Mouse (Mus musculus) neural tube, embryonic 12.5 days (tissue): ENCODE results near the gene Shank1. TPM values are rescaled to one million over a fixed set of nuclear protein-coding genes. Genes with fewer than 3 reads are reported as not detected.

Source experiments
- ATAC-seq: fragments of 200-750 bp; cut with Nextera tagmentation; 2 replicates; pipeline ENCODE4 v1.8.0; 2017; ENCODE audit warnings: low read depth, mild to moderate bottlenecking, moderate TSS enrichment, moderate library complexity; ENCODE audit not compliant: low FRiP score
- H3K27ac ChIP-seq: fragments of 300-500 bp; sonication (generic); 2 replicates; pipeline ENCODE4 v1.5.1; 2016
- H3K27me3 ChIP-seq: fragments of 300-500 bp; sonication (generic); replicated peaks from 2 replicates; pipeline ENCODE4 v1.6.1; 2016; ENCODE audit warnings: mild to moderate bottlenecking
- H3K36me3 ChIP-seq: fragments of 300-500 bp; sonication (generic); 2 replicates; pipeline ENCODE4 v1.6.1; 2016; ENCODE audit warnings: mild to moderate bottlenecking
- H3K4me1 ChIP-seq: fragments of 300-500 bp; sonication (generic); 2 replicates; pipeline ENCODE4 v1.6.1; 2016
- H3K4me2 ChIP-seq: fragments of 300-500 bp; sonication (generic); replicated peaks from 2 replicates; pipeline ENCODE4 v1.6.1; 2016; ENCODE audit warnings: mild to moderate bottlenecking
- H3K4me3 ChIP-seq: fragments of 300-500 bp; sonication (generic); 2 replicates; pipeline ENCODE4 v1.5.1; 2016
- H3K9ac ChIP-seq: fragments of 300-500 bp; sonication (generic); 2 replicates; pipeline ENCODE4 v1.6.1; 2016; ENCODE audit warnings: mild to moderate bottlenecking
- H3K9me3 ChIP-seq: fragments of 300-500 bp; sonication (generic); 2 replicates; pipeline ENCODE4 v1.6.1; 2016; ENCODE audit warnings: mild to moderate bottlenecking
- WGBS: fragments of 180-500 bp; shearing (Covaris S2); methylation state at CpG from one replicate; pipeline ENCODE4 v1.1.7; 2016; 5-methylcytosine and 5-hydroxymethylcytosine counted together
- polyA plus RNA-seq: library from polyadenylated mRNA; unstranded; fragments of >200 nt; fragmentation: Nextera tagmentation; extraction: Ambion mirVana; gene quantifications from 2 replicates; pipeline ENCODE4 v1.2.1, GENCODE M21; 2016

Gene Shank1
- polyA plus RNA-seq, 1 experiment from 2014 or later, result 12.6 TPM

DNA sequence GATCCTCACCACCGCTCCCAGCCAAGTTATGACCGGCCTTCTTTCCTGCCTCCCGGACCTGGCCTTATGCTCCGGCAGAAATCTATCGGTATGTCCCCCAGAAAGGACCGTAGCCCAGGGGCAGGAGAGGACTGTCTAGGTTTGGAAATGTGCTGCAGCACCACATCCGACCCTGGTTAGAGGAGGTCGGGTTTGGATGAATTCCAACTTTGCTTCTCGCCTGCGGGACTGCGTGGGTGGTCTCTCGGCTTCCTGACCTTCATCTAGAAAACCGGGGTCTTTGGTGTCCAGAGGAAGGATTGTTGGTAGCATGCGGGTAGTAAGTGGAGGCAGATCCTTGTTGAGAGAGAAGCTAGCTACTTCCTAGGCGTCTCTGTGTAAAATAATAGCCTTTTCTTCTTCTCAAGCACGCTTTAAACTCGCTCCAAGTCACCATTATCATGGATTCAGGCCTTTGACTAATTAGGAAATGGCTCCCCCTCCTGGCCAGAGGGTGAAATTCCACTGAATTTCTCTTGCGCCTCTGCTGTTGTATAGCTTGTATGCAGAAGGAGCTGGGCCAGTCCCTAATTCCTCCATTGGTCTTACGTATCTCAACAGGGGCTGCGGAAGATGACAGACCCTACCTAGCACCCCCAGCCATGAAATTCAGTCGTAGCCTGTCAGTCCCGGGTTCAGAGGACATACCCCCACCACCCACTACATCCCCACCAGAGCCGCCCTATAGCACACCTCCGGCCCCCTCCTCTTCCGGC lies 41.1 kb downstream of the Shank1 start:
- peak overlapping the region; percentile 9; the same call in 1 of the 2 replicates for H3K4me3 ChIP-seq
- H3K27me3 ChIP-seq, result peaks cover 74% of the 10 kb centered on the region
- H3K9me3 ChIP-seq, result no peaks in the 10 kb centered on the region
- 3% methylated on average over 25 of the region's 25 CpGs for WGBS
- H3K27ac ChIP-seq, result no peak overlapping the region
- H3K36me3 ChIP-seq, result peaks cover 5% of the 10 kb centered on the region; the same call in 1 of the 2 replicates
- ATAC-seq, result peak; percentile 27
- H3K4me2 ChIP-seq, result peak overlapping the region; percentile 53
- H3K4me1 ChIP-seq, result peaks cover 34% of the 10 kb centered on the region
- peak overlapping the region; percentile 9; the same call in 1 of the 2 replicates for H3K9ac ChIP-seq

DNA sequence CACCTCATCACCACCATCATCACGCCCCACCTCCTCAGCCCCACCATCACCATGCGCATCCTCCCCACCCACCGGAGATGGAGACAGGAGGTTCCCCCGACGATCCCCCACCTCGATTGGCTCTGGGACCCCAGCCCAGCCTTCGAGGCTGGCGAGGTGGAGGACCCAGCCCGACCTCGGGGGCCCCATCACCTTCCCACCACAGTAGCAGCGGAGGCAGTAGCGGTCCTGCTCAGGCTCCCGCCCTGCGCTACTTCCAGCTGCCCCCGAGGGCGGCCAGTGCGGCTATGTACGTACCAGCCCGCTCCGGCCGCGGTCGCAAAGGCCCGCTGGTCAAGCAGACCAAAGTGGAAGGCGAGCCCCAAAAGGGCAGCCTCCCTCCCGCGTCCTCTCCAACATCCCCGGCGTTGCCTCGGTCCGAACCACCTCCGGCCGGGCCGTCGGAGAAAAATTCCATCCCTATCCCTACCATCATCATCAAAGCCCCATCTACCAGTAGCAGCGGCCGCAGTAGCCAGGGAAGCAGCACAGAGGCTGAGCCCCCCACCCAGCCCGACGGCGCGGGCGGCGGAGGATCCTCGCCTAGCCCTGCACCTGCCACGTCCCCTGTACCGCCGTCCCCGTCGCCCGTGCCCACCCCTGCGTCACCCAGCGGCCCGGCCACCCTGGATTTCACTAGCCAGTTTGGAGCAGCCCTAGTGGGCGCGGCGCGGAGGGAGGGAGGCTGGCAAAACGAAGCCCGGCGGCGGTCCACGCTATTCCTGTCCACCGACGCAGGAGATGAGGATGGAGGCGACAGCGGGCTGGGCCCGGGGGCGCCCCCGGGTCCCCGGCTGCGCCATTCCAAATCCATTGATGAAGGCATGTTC lies 42.1 kb downstream of the Shank1 start:
- H3K9ac ChIP-seq, result peak overlapping the region; percentile 9
- ATAC-seq, result no peak

DNA sequence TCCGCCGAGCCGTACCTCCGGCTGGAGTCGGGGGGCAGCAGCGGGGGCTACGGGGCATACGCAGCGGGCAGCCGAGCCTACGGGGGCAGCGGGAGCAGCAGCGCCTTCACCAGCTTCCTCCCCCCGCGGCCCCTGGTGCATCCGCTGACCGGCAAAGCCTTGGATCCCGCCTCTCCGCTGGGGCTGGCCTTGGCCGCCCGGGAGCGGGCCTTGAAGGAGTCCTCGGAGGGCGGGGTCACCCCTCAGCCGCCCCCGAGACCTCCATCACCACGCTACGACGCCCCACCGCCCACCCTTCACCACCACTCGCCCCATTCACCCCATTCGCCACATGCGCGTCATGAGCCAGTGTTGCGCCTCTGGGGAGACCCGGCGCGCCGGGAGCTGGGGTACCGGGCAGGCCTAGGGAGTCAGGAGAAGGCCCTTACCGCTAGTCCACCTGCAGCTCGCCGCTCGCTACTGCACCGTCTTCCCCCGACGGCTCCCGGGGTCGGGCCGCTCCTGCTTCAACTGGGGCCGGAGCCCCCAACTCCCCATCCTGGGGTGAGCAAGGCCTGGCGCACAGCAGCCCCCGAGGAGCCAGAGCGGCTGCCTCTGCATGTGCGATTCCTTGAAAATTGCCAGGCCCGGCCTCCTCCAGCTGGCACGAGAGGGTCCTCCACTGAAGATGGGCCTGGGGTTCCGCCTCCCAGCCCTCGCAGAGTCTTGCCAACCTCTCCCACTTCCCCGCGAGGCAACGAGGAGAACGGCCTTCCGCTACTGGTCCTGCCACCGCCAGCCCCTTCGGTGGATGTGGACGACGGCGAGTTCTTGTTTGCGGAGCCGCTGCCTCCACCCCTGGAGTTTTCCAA lies 42.9 kb downstream of the Shank1 start:
- Histone ChIP-seq H3K9me3 (no peaks in the 10 kb centered on the region), H3K9ac (peak overlapping the region; percentile 9; the same call in 1 of the 2 replicates), H3K4me2 (peak overlapping the region; percentile 53), H3K4me3 (0 out of 2 replicates have a peak overlapping the region, but pooled peaks have one; percentile 13), H3K27me3 (peaks cover 88% of the 10 kb centered on the region), H3K36me3 (peaks cover 4% of the 10 kb centered on the region; the same call in 1 of the 2 replicates), H3K4me1 (peaks cover 51% of the 10 kb centered on the region), H3K27ac (no peak overlapping the region)
- WGBS, result 1% methylated on average over 70 of the region's 71 CpGs
- ATAC-seq, result no peak

More for the DNA sequence above, 42.1 kb downstream of the Shank1 start:
- Histone ChIP-seq H3K9me3 (no peaks in the 10 kb centered on the region), H3K36me3 (peaks cover 4% of the 10 kb centered on the region; the same call in 1 of the 2 replicates), H3K27ac (no peak overlapping the region), H3K4me2 (peak overlapping the region; percentile 53), H3K27me3 (peaks cover 84% of the 10 kb centered on the region), H3K4me1 (peaks cover 44% of the 10 kb centered on the region), H3K4me3 (0 out of 2 replicates have a peak overlapping the region, but pooled peaks have one; percentile 13)
- 2% methylated on average over 71 of the region's 71 CpGs for WGBS

DNA sequence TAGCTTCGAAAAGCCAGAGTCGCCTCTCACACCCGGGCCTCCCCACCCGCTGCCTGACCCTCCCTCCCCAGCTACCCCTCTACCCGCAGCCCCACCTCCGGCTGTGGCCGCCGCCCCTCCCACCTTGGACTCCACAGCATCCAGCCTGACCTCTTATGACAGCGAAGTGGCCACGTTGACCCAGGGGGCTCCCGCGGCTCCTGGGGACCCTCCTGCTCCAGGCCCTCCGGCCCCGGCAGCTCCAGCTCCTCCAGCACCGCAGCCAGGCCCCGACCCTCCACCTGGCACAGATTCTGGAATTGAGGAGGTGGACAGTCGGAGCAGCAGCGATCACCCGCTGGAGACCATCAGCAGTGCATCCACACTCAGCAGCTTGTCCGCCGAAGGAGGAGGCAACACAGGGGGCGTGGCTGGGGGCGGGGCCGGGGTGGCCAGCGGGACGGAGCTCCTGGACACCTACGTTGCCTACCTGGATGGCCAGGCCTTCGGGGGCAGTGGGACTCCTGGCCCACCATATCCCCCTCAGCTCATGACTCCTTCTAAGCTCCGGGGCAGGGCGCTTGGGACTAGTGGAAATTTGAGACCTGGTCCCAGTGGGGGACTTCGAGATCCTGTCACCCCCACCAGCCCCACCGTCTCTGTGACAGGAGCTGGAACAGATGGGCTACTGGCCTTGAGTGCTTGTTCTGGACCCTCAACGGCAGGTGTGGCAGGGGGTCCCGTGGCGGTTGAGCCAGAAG lies 43.7 kb downstream of the Shank1 start:
- H3K27me3 ChIP-seq, result peaks cover 87% of the 10 kb centered on the region
- H3K4me3 ChIP-seq, result peak overlapping the region; percentile 19; the same call in 1 of the 2 replicates
- H3K4me1 ChIP-seq, result peaks cover 55% of the 10 kb centered on the region
- H3K27ac ChIP-seq, result no peak overlapping the region
- H3K9me3 ChIP-seq, result no peaks in the 10 kb centered on the region
- peak overlapping the region; percentile 53 for H3K4me2 ChIP-seq
- no peak for ATAC-seq
- 1% methylated on average over 35 of the region's 35 CpGs for WGBS
- peaks cover 4% of the 10 kb centered on the region; the same call in 1 of the 2 replicates for H3K36me3 ChIP-seq
- H3K9ac ChIP-seq, result 0 out of 2 replicates have a peak overlapping the region, but pooled peaks have one; percentile 13

DNA sequence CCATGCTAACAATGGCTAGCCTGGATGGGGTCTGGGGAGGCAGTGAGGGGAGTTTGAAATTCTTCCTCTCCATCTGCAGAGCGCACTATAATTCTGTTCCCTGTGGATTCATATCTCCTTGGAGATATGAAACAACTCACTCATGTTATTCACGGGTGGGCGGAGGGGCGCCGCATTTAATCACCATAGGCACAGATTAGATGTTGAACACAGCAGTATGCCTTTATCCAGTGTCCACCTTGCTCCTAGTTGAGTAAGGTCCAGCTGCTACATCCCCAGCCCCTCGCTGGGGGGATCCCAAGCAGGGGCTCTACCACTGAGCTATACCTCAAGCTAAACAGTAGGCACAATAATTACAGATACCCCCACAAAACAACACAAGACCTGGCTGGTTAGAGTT lies 45.4 kb downstream of the Shank1 start:
- peaks cover 66% of the 10 kb centered on the region for H3K4me1 ChIP-seq
- no peak for ATAC-seq
- peaks cover 4% of the 10 kb centered on the region; the same call in 1 of the 2 replicates for H3K36me3 ChIP-seq
- H3K4me3 ChIP-seq, result no peak overlapping the region
- H3K27me3 ChIP-seq, result peaks cover 79% of the 10 kb centered on the region
- H3K4me2 ChIP-seq, result no peak overlapping the region
- H3K27ac ChIP-seq, result no peak overlapping the region
- 67% methylated on average over 6 of the region's 6 CpGs for WGBS
- H3K9me3 ChIP-seq, result no peaks in the 10 kb centered on the region
- no peak overlapping the region for H3K9ac ChIP-seq

DNA sequence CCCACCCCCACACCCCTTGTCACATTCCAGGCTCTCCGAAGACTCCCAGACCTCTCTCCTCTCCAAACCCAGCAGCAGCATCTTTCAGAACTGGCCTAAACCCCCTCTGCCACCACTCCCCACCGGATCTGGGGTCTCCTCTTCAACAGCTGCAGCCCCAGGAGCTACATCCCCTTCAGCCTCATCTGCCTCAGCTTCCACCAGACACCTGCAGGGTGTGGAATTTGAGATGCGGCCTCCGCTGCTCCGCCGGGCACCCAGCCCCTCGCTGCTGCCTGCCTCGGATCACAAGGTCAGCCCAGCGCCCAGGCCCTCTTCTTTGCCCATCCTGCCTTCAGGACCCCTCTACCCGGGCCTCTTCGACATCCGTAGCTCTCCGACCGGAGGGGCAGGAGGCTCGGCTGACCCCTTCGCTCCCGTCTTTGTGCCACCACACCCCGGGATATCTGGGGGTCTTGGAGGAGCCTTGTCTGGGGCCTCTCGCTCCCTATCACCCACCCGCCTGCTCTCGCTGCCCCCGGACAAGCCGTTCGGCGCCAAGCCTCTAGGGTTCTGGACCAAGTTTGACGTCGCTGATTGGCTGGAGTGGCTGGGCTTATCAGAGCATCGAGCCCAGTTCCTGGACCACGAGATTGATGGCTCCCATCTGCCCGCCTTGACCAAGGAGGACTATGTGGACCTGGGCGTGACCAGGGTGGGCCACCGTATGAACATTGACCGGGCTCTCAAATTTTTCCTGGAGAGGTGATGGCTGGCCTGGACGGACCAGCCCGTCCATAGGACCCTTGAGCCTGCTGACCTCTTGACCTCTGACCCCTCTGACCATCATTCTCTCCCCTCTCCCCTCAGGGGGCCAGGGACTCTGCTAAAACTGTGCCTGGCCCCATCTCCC lies 46.8 kb downstream of the Shank1 start:
- 3% methylated on average over 35 of the region's 35 CpGs for WGBS
- H3K4me1 ChIP-seq, result peaks cover 59% of the 10 kb centered on the region
- peak overlapping the region; percentile 36 for H3K4me2 ChIP-seq

DNA sequence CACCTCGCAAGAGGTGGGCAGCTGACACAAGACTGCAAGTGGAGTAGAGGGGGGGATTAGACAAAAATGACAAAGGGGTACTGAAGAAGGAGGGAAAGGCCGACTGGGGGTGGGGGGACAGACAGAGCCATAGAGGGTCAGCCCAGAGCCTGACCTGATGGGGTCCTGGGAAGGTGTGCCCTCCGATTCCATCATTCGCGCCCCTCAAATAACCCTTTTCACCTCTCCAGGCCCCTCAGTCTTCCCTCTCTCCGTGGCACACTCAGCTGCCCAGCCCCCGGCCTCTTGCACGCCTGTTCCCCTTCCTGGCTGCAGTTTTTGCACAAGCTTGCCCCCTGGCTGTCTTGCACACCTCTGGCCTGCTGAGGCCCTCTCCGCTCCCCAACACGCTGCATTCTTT lies 47.5 kb downstream of the Shank1 start:
- Histone ChIP-seq H3K27me3 (peaks cover 82% of the 10 kb centered on the region), H3K4me3 (no peak overlapping the region), H3K27ac (no peak overlapping the region), H3K9ac (no peak overlapping the region), H3K4me2 (peak overlapping the region; percentile 36; the same call in 1 of the 2 replicates), H3K36me3 (peaks cover 4% of the 10 kb centered on the region; the same call in 1 of the 2 replicates), H3K9me3 (no peaks in the 10 kb centered on the region), H3K4me1 (peaks cover 52% of the 10 kb centered on the region)
- ATAC-seq, result no peak
- WGBS, result 16% methylated on average over 10 of the region's 10 CpGs

More for the DNA sequence above, 46.8 kb downstream of the Shank1 start:
- H3K9ac ChIP-seq, result peak overlapping the region; percentile 39; the same call in 1 of the 2 replicates
- ATAC-seq, result no peak
- no peak overlapping the region for H3K27ac ChIP-seq
- peaks cover 82% of the 10 kb centered on the region for H3K27me3 ChIP-seq
- no peaks in the 10 kb centered on the region for H3K9me3 ChIP-seq
- H3K36me3 ChIP-seq, result peaks cover 4% of the 10 kb centered on the region; the same call in 1 of the 2 replicates
- H3K4me3 ChIP-seq, result no peak overlapping the region

DNA sequence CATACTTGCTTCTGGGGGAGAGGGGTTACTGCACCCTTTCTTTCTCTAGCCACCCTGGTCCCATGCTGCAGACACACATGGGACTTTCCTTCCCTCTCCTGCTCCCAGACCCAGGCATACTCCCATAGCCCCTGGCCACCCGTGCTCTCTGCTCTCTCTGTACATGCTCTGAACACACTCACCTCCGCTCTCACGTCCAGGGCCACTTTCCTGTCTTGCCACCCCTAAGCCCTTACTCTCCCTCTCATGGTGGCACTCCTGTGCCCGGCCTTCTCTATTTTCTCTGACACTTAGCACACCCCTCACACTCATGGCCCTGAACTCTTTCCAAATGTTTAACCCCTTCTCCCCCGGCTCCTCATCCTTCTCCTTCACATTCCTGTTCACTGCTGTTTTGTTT lies 48.0 kb downstream of the Shank1 start:
- H3K4me1 ChIP-seq, result peaks cover 48% of the 10 kb centered on the region
- WGBS, result 16% methylated on average over 5 of the region's 5 CpGs

DNA sequence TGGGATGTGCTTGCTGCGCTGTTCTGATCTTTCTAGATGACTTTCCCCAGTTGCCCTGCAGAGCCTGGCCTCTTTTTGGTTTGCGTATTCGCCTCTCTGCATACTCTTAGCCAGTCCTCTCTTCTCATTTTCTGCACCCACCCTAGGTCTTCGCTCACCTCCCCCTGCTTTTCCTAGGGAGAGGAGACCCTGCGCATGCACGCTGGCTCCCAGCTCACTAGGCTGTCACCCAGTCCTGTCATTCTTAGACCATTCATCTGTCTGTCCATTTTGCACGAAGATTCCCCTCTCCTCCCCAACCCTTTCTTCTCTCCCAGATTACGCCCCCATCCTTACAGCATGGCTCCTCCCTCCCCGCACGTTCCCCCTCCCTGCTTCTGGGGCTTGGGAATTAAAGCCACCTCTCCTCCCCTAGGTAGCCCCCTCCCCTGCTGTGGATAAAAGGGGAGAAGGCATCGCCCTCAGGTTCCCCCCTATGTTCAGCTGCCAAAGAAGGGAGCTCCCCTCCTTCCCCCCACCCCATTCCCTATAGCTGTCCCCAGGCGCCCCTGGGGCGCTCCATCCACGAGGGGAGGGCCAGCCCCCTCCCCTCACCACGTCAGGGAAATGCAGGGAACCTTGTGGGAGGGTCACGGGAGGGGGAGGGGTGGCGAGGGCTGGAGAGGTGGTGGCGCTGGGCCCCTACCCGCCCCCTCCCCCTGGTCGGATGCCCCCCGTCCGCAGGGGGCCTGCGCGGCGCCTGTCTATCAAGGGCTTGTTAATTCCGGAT lies 49.0 kb downstream of the Shank1 start:
- 3% methylated on average over 24 of the region's 26 CpGs for WGBS
- peaks cover 38% of the 10 kb centered on the region for H3K4me1 ChIP-seq
- peaks cover 72% of the 10 kb centered on the region for H3K27me3 ChIP-seq
- H3K4me3 ChIP-seq, result peak overlapping the region; percentile 35
- H3K9ac ChIP-seq, result peak overlapping the region; percentile 44
- H3K27ac ChIP-seq, result peak overlapping the region; percentile 22
- H3K9me3 ChIP-seq, result no peaks in the 10 kb centered on the region
- H3K36me3 ChIP-seq, result no peaks in the 10 kb centered on the region
- ATAC-seq, result peak; percentile 5; the same call in 1 of the 2 replicates
- H3K4me2 ChIP-seq, result peak overlapping the region; percentile 79

More for the DNA sequence above, 48.0 kb downstream of the Shank1 start:
- H3K9me3 ChIP-seq, result no peaks in the 10 kb centered on the region
- no peak for ATAC-seq
- peaks cover 4% of the 10 kb centered on the region; the same call in 1 of the 2 replicates for H3K36me3 ChIP-seq
- H3K27ac ChIP-seq, result no peak overlapping the region
- H3K9ac ChIP-seq, result no peak overlapping the region
- peaks cover 82% of the 10 kb centered on the region for H3K27me3 ChIP-seq
- H3K4me2 ChIP-seq, result no peak overlapping the region
- H3K4me3 ChIP-seq, result no peak overlapping the region
